18 mouse cellular contexts compared by ENCODE assay signal in genomic region chr17:32617252-32617651, GRCm38 (mm10). TPM values are rescaled to one million over a fixed set of nuclear protein-coding genes. Genes with fewer than 3 reads are reported as not detected.
"Had no signal": no experiment of that assay in that cellular context is flagged by ENCODE, and none has a peak within 500 bp of the region (broad histone marks: within the 10 kb centered on the region; RNA-seq: fewer than 3 reads in every experiment).

No protein-coding gene starts in this region.

- ATAC-seq: intestine, postnatal 0 days; liver, embryonic 12.5 days had no signal

- DNase-seq: kidney, postnatal 36 days; liver; lung, adult 18-20 months; lung, postnatal 10 days; midbrain, embryonic 14.5 days; right cerebral cortex, adult 18-20 months; right cerebral cortex, postnatal 14 days; right cerebral cortex, postnatal 4 days; thymus, adult 18-20 months; thymus, postnatal 4 days had no signal

RNA-seq across cellular contexts. Expression of gene Cyp4f37, which starts 3.9 kb away (rescaled TPM):
- total RNA-seq: layer of hippocampus, adult 8-10 months; layer of hippocampus, postnatal 14 days; left cerebral cortex, adult 8-10 months; left cerebral cortex, postnatal 14 days; megakaryocyte-erythroid progenitor cell, adult 5-6 weeks; midbrain, postnatal 0 days had no signal

RNA-seq across cellular contexts. Expression of gene Cyp4f40, which starts 41.4 kb away (rescaled TPM):
- total RNA-seq: layer of hippocampus, adult 8-10 months; layer of hippocampus, postnatal 14 days; left cerebral cortex, adult 8-10 months; left cerebral cortex, postnatal 14 days; megakaryocyte-erythroid progenitor cell, adult 5-6 weeks; midbrain, postnatal 0 days had no signal
